Mouse (Mus musculus): ENCODE results near the gene Map4k1. TPM values are rescaled to one million over a fixed set of nuclear protein-coding genes. Genes with fewer than 3 reads are reported as not detected.
A peak's percentile ranks its signal among the peaks of the same experiment; 100 is the strongest.

Gene Map4k1
- total RNA-seq, 4 experiments from 2014 or later: 0.50 to 1.1 (median 0.74) TPM

DNA sequence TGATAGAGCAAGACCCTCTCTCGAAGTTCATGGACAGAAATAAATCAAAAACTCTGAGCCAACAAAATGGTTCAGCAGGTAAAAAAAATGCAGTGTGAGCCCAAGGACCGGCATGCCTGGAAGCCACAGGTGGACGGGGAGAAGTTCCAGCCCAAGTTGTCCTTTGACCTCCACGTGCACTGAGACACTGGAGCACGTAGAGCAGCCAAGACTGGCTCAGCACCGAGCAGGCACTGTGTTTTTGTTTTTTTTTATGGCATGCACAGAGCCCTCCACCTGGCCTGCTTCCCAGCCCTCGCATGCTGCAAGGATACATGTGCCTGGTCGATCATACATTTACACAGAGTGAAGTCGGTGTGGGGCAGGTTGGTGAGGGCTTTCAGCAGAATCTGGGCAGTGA lies 4.3 kb upstream of the Map4k1 start:
- DNase-seq (ENCODE audit: low spot score): no peak

DNA sequence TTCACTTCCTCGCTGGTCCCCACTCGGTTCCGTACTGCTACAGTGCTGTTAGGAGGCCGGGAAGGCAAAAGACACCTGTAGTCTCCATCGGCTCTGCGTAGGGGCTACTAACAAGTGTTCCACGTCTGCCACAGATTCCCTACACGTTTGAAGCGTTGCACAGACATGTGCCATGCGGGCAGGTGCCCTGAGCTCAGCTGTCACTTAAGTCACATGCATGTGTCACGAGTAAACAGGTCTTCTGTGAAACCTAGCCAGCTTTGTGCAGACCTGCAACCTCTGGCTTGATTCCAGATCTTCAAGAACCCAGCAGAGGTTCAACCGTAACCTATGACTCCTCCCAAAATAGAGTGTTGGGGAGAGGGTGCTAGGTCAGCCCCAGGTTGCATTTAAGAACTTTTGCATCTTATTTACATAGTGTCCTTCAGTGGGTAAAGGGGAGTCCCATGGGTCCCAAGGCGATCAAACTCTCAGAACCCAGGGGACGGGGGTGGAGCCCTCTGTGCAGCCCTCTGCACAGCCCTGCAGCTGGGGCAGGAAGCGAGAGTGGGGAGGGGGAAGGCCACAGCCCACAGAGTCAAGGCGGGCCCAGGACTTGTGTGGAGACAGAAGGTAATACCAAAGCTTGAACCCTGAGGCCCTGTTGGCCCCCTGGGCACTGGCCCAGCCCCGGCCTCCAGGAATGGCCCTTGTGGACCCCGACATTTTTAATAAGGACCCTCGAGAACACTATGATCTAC lies 594 bp downstream of the Map4k1 start:
- no peak for DNase-seq (ENCODE audit: low spot score)

GRCm38 (mm10) chr7:28983141-28983564 lies 1.3 kb downstream of the Map4k1 start:
- DNase-seq (ENCODE audit: low spot score): no peak

- no peak for DNase-seq (ENCODE audit: low spot score)
Measured at GRCm38 (mm10) chr7:28983849-28984248, 2.0 kb downstream of the Map4k1 start.

- DNase-seq (ENCODE audit: low spot score): no peak
Measured at GRCm38 (mm10) chr7:28984452-28984851, 2.6 kb downstream of the Map4k1 start.

DNA sequence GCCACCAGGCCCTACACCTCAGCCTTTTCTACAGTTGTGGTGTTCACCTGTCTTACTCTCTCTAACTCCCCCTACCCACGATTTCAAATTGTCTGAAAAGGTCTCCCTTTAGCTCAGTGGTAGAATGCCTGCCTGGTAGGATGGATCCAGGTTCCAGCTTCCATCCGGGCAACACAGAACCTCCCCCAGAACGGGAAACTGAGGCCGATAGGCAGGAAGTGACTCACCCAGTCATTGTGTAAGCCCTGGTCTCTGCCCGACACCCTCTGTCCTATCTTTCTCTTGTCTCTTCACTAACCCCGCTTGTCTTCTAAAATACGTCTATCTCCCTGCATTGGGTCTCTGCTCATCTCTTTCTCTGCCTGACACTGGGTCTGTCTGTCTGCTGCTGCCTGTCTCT lies 3.4 kb downstream of the Map4k1 start:
- no peak for DNase-seq (ENCODE audit: low spot score)

GRCm38 (mm10) chr7:28990766-28991273 lies 9.0 kb downstream of the Map4k1 start:
- DNase-seq (ENCODE audit: low spot score): no peak

GRCm38 (mm10) chr7:28991616-28992015 lies 9.8 kb downstream of the Map4k1 start:
- no peak for DNase-seq (ENCODE audit: low spot score)

GRCm38 (mm10) chr7:28992997-28993396 lies 11.1 kb downstream of the Map4k1 start:
- DNase-seq (ENCODE audit: low spot score): no peak

DNA sequence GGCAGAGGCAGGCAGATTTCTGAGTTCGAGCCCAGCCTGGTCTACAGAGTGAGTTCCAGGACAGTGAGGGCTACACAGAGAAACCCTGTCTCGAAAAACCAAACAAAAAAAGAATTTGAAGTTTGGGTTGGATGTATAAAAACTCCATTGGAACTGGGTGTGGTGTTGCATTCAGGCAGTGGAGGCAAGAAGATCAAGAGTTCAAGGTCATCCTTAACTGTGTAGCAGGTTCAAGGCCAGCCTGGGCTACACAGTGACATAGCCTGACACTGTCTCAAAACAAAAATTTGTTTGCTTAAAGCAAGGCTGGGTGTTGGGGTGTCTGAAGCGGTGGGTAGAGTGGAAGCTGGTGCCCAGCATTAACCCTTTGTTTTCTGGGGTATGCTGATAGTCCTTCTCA lies 11.6 kb downstream of the Map4k1 start:
- DNase-seq (ENCODE audit: low spot score): no peak

DNA sequence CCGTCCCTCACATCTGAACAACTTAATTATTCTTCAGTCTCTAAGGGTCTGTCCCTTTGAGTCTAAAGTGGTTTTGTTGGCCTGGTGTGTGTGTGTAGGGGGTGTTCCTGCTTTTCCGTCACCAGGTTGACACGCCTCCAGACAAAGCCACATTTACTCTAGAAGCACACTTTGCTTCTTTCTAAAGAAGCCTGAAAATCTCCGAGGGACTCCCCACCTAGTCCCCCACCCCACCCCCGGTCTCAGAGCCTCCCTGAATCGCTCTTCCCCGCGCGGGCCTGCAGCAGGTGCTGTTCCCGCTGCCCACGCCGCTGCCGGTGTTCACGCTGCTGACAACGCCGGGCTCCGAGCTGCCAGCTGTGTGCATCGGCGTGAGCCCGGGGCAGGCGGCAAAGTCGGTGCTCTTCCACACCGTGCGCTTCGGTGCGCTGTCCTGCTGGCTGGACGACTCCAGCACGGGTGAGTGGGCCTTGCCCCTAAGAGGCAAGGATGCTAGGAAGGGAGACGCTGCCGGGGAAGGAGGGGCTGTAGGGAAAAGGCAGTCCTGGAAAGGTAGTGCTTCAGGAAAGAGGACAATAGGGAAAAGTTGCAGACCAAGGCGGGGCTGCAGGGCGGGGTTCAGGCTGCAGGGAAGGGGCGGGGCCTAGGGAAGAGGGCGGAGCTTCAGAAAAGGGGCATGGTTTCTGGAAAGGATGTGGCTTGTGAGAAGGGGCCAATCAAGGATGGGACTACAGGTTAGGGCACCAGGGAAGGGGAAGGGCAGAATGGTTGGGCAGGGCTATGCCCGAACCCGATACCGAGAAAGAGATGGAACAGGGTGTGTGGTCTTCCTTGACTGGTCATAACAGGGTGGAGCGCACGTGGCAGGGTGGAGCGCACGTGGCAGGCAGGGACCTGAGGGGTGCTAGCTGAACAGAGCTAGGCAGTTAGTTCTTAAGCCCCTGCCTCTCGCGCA lies 19.1 kb downstream of the Map4k1 start:
- peak; percentile 31 for DNase-seq (ENCODE audit: low spot score)

GRCm38 (mm10) chr7:29007224-29008101 lies 25.6 kb downstream of the Map4k1 start:
- DNase-seq (ENCODE audit: low spot score): peak; percentile 1

GRCm38 (mm10) chr7:29008171-29008570 lies 26.3 kb downstream of the Map4k1 start:
- no peak for DNase-seq (ENCODE audit: low spot score)

DNA sequence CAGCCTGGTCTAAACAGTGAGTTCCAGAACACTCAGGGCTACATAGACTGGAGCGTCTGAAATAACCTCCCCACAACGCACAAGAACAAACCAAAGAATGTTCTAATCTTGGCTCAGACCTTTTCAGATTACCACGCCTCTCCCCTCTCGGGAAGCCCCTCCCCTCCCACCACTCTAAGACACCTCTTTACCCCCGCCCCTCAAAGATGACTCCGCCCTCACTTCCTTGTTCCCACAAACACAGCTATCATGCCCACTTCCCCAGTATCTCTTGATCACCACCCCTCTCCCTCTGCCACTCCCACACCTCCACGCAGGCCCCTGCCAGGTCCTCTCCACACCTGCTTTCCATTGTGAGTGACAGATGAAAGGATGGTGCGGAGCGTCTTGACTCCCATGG lies 26.9 kb downstream of the Map4k1 start:
- DNase-seq (ENCODE audit: low spot score): no peak

GRCm38 (mm10) chr7:29014984-29015383 lies 33.1 kb downstream of the Map4k1 start:
- DNase-seq (ENCODE audit: low spot score): no peak

GRCm38 (mm10) chr7:29016440-29016839 lies 34.6 kb downstream of the Map4k1 start:
- DNase-seq (ENCODE audit: low spot score): no peak

GRCm38 (mm10) chr7:29017222-29017621 lies 35.4 kb downstream of the Map4k1 start:
- DNase-seq (ENCODE audit: low spot score): no peak

GRCm38 (mm10) chr7:29019447-29020220 lies 37.8 kb downstream of the Map4k1 start:
- no peak for DNase-seq (ENCODE audit: low spot score)

DNA sequence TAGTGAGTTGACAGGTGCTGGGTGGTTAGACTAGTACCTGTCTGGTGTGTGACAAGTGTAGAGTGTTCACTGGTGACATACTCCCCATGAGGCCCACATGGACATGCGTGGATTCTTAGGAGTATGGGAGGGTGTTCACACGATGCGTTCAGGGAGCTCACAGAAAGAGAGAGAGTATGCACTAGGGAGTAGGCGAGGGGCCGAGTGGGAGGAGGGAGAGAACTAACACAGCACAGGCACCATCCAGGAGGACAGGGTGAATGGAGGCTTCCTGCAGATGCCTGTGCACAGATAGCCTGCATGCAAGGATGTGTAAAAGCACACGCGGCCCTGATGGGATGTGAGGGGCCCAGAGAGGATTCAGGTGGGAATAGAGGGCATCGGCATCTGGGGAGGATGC lies 40.6 kb downstream of the Map4k1 start:
- DNase-seq (ENCODE audit: low spot score): no peak

DNA sequence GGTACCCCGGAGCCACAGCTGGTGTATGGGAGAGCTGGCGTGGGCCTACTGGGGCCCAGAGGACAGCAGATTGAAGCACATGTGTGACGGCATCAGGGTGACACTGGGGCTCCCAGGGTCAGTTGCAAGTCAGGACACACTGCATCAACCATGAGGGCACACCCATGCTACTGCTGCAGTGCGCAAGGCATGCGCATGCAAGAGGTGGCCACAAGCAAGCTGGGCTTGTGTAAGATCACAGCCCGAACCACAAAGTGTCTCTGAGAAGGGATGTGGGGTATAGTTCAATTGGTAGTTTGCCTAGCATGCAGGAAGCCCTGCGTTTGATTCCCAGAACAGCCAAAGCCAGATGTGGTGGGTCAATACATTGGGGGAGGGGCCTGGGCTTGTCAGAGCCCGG lies 41.7 kb downstream of the Map4k1 start:
- DNase-seq (ENCODE audit: low spot score): no peak

- DNase-seq (ENCODE audit: low spot score): no peak
Measured at GRCm38 (mm10) chr7:29025566-29025965, 43.7 kb downstream of the Map4k1 start.
